Mouse (Mus musculus) CD8-positive naive resting alpha-beta T cell, adult 57 days (primary cell): ENCODE measurements around the gene Plxna3. TPM values are rescaled to one million over a fixed set of nuclear protein-coding genes. Genes with fewer than 3 reads are reported as not detected.

Source experiments
- total RNA-seq: library from RNA; stranded (reverse); gene quantifications from one replicate; pipeline ENCODE4 v1.2.4, GENCODE M21; 2023

Gene Plxna3
- 11.0 TPM for total RNA-seq

GRCm38 (mm10) chrX:74328725-74329161 lies at the start of gene Plxna3:
Gene Plxna3, plus strand, starts transcription at chrX:74329066.

GRCm38 (mm10) chrX:74281732-74282394 lies 47.0 kb upstream of the Plxna3 start, which contains the start of the genes Taz and Dnase1l1:
Gene Taz, plus strand, starts transcription at chrX:74281912.
Gene Dnase1l1, minus strand, starts transcription at chrX:74282337.

GRCm38 (mm10) chrX:74296538-74297448 lies 32.1 kb upstream of the Plxna3 start, which contains the start of gene Atp6ap1:
Gene Atp6ap1, plus strand, starts transcription at chrX:74297097.

GRCm38 (mm10) chrX:74304867-74305700 lies 23.8 kb upstream of the Plxna3 start, which contains the start of gene Gdi1:
Gene Gdi1, plus strand, starts transcription at chrX:74304998.

GRCm38 (mm10) chrX:74312540-74313464 lies 16.1 kb upstream of the Plxna3 start, which contains the start of gene Fam50a:
Gene Fam50a, plus strand, starts transcription at chrX:74313033.

GRCm38 (mm10) chrX:74353467-74353770 lies 24.6 kb downstream of the Plxna3 start, which contains the start of gene Lage3:
Gene Lage3, minus strand, starts transcription at chrX:74353618.

GRCm38 (mm10) chrX:74372888-74373549 lies 44.2 kb downstream of the Plxna3 start, which contains the start of the genes Ubl4a and Slc10a3:
Gene Ubl4a, minus strand, starts transcription at chrX:74373218.
Gene Slc10a3, minus strand, starts transcription at chrX:74373349.

GRCm38 (mm10) chrX:74392535-74393443 lies 63.9 kb downstream of the Plxna3 start, which contains the start of the genes Fam3a and Ikbkg:
Gene Fam3a, minus strand, starts transcription at chrX:74393272.
Gene Ikbkg, plus strand, starts transcription at chrX:74393290.

Other genes with a start within 250 kb of the Plxna3 start
- gene Opn1mw, start 201.6 kb upstream of the Plxna3 start, total RNA-seq, result not detected
- 47.1 TPM for gene Mecp2, start 193.7 kb upstream of the Plxna3 start, total RNA-seq
- not detected for gene Tex28, start 161.2 kb upstream of the Plxna3 start, total RNA-seq
- not detected for gene Tktl1, start 151.8 kb upstream of the Plxna3 start, total RNA-seq
- 592 TPM for gene Flna, start 79.2 kb upstream of the Plxna3 start, total RNA-seq
- gene Emd, start 74.4 kb upstream of the Plxna3 start, total RNA-seq, result 82.0 TPM
- 710 TPM for gene Rpl10, start 58.3 kb upstream of the Plxna3 start, total RNA-seq
- 77.2 TPM for gene Taz, start 47.2 kb upstream of the Plxna3 start, total RNA-seq
- gene Dnase1l1, start 46.7 kb upstream of the Plxna3 start, total RNA-seq, result 8.8 TPM
- 90.2 TPM for gene Atp6ap1, start 32.0 kb upstream of the Plxna3 start, total RNA-seq
- 176 TPM for gene Gdi1, start 24.1 kb upstream of the Plxna3 start, total RNA-seq
- gene Fam50a, start 16.0 kb upstream of the Plxna3 start, total RNA-seq, result 68.6 TPM
- 27.9 TPM for gene Lage3, start 24.6 kb downstream of the Plxna3 start, total RNA-seq
- gene Ubl4a, start 44.2 kb downstream of the Plxna3 start, total RNA-seq, result 20.9 TPM
- 16.1 TPM for gene Slc10a3, start 44.3 kb downstream of the Plxna3 start, total RNA-seq
- gene Fam3a, start 64.2 kb downstream of the Plxna3 start, total RNA-seq, result 23.0 TPM
- gene Ikbkg, start 64.2 kb downstream of the Plxna3 start, total RNA-seq, result 58.8 TPM
- 32.9 TPM for gene G6pdx, start 100.1 kb downstream of the Plxna3 start, total RNA-seq
- gene Gm6880, start 152.3 kb downstream of the Plxna3 start, total RNA-seq, result not detected
- gene Olfr1326-ps1, start 245.8 kb downstream of the Plxna3 start, total RNA-seq, result not detected